Mouse (Mus musculus) CH12.LX (cell line): Measurements from ENCODE around the gene Nwd2. TPM values are rescaled to one million over a fixed set of nuclear protein-coding genes. Genes with fewer than 3 reads are reported as not detected.

Experiments
- DNase-seq: peaks from one replicate; pipeline ENCODE4 v3.0.0-alpha.2; 2013; ENCODE audit errors: extremely low read depth
- H3K27ac ChIP-seq: 2 replicates; pipeline ENCODE4 v1.5.1; 2012; ENCODE audit warnings: low read depth, mild to moderate bottlenecking, control low read depth, moderate library complexity; ENCODE audit not compliant: insufficient read depth
- H3K27me3 ChIP-seq: replicated peaks from 2 replicates; pipeline ENCODE3; 2012; ENCODE audit warnings: inconsistent platforms
- H3K36me3 ChIP-seq, 2 experiments: replicated peaks in 1 of 2; 2 replicates each; pipeline versions ENCODE3 to v1.6.1; 2012; ENCODE audit warnings: inconsistent platforms in 1 of 2, low read length in 1 of 2, mild to moderate bottlenecking in 1 of 2, mixed read lengths in 1 of 2, moderate library complexity in 1 of 2; ENCODE audit not compliant: control insufficient read depth in 1 of 2, insufficient read depth in 1 of 2
- H3K4me1 ChIP-seq, 2 experiments: 2 replicates each; pipeline ENCODE4 v1.6.1; 2012; ENCODE audit warnings: inconsistent platforms in 1 of 2, moderate library complexity in 1 of 2; ENCODE audit not compliant: insufficient read depth in 2 of 2, control insufficient read depth in 1 of 2
- H3K4me2 ChIP-seq: 2 replicates; pipeline ENCODE4 v1.6.1; 2012; ENCODE audit warnings: low read depth, mild to moderate bottlenecking, control low read depth; ENCODE audit not compliant: poor library complexity, insufficient read depth, severe bottlenecking
- H3K4me3 ChIP-seq, 3 experiments: fragments of 150-350 bp in 1 of 3; sonication (generic) in 1 of 3; replicated peaks in 1 of 3; 2 replicates each; pipeline versions ENCODE3 to v1.5.1; 2011 to 2012; ENCODE audit warnings: low read depth in 2 of 3, low read length in 2 of 3, mild to moderate bottlenecking in 2 of 3, moderate library complexity in 2 of 3, control low read depth in 1 of 3, improper control_type of control experiment in 1 of 3, inconsistent platforms in 1 of 3, mixed read lengths in 1 of 3; ENCODE audit not compliant: poor library complexity in 1 of 3
- H3K79me2 ChIP-seq: replicated peaks from 2 replicates; pipeline ENCODE4 v1.6.1; 2012; ENCODE audit warnings: mild to moderate bottlenecking, moderate library complexity; ENCODE audit not compliant: control insufficient read depth, poor library complexity, insufficient read depth, severe bottlenecking; ENCODE audit errors: extremely low read depth
- H3K9ac ChIP-seq: 2 replicates; pipeline ENCODE4 v1.6.1; 2012; ENCODE audit warnings: low read depth, mild to moderate bottlenecking, control low read depth, moderate library complexity; ENCODE audit not compliant: insufficient read depth
- H3K9me3 ChIP-seq: replicated peaks from 2 replicates; pipeline ENCODE3; 2012; ENCODE audit warnings: low read length, inconsistent platforms, mixed read lengths
- CHD1 ChIP-seq: IDR thresholded peaks from 2 replicates; pipeline ENCODE4 v1.6.1; 2012; ENCODE audit warnings: low read depth, low read length, improper control_type of control experiment, inconsistent platforms
- CTCF ChIP-seq, 2 experiments: IDR thresholded peaks in 1 of 2; conservative IDR thresholded peaks in 1 of 2; 2 replicates each; pipeline ENCODE4 v1.5.1; 2011 to 2012; ENCODE audit warnings: low read depth in 2 of 2, low read length in 2 of 2, improper control_type of control experiment in 1 of 2, inconsistent platforms in 1 of 2, mild to moderate bottlenecking in 1 of 2, moderate library complexity in 1 of 2
- E2F4 ChIP-seq: IDR thresholded peaks from 2 replicates; pipeline ENCODE4 v1.6.1; 2011; ENCODE audit warnings: low read depth, low read length, improper control_type of control experiment; ENCODE audit not compliant: insufficient replicate concordance
- ETS1 ChIP-seq: conservative IDR thresholded peaks from 2 replicates; pipeline ENCODE4 v1.6.1; 2012; ENCODE audit warnings: low read depth, mild to moderate bottlenecking, inconsistent platforms, low read length, improper control_type of control experiment, moderate library complexity
- GABPA ChIP-seq: IDR thresholded peaks from 2 replicates; pipeline ENCODE4 v1.6.1; 2012; ENCODE audit warnings: low read depth, low read length, improper control_type of control experiment, inconsistent platforms; ENCODE audit not compliant: insufficient replicate concordance
- HCFC1 ChIP-seq: IDR thresholded peaks from 2 replicates; pipeline ENCODE4 v1.6.1; 2012; ENCODE audit warnings: low read depth, mild to moderate bottlenecking, inconsistent platforms, low read length, improper control_type of control experiment
- MAZ ChIP-seq: IDR thresholded peaks from 2 replicates; pipeline ENCODE4 v1.6.1; 2012; ENCODE audit warnings: low read depth, mild to moderate bottlenecking, inconsistent platforms, low read length, improper control_type of control experiment, moderate library complexity
- NELFE ChIP-seq: IDR thresholded peaks from 2 replicates; pipeline ENCODE4 v1.6.1; 2011; ENCODE audit warnings: low read depth, low read length, improper control_type of control experiment
- POLR2A ChIP-seq: IDR thresholded peaks from 2 replicates; pipeline ENCODE4 v1.6.1; 2011; ENCODE audit warnings: low read depth, mild to moderate bottlenecking, improper control_type of control experiment, low read length
- POLR2AphosphoS2 ChIP-seq: IDR thresholded peaks from 2 replicates; pipeline ENCODE4 v1.6.1; 2011; ENCODE audit warnings: low read depth, low read length, improper control_type of control experiment
- RCOR1 ChIP-seq: conservative IDR thresholded peaks from 2 replicates; pipeline ENCODE4 v1.6.1; 2012; ENCODE audit warnings: low read depth, mild to moderate bottlenecking, inconsistent platforms, low read length, improper control_type of control experiment
- SMC3 ChIP-seq: IDR thresholded peaks from 2 replicates; pipeline ENCODE4 v1.6.1; 2011; ENCODE audit warnings: low read depth, low read length, improper control_type of control experiment
- TCF12 ChIP-seq: IDR thresholded peaks from 2 replicates; pipeline ENCODE4 v1.6.1; 2014; ENCODE audit warnings: low read depth, mild to moderate bottlenecking, inconsistent platforms, low read length, improper control_type of control experiment
- USF1 ChIP-seq: IDR thresholded peaks from 2 replicates; pipeline ENCODE4 v1.6.1; 2014; ENCODE audit warnings: low read depth, mild to moderate bottlenecking, inconsistent platforms, low read length, improper control_type of control experiment
- USF2 ChIP-seq: conservative IDR thresholded peaks from 2 replicates; pipeline ENCODE4 v1.6.1; 2011; ENCODE audit warnings: low read depth, low read length, improper control_type of control experiment
- ZKSCAN1 ChIP-seq: IDR thresholded peaks from 2 replicates; pipeline ENCODE4 v1.6.1; 2012; ENCODE audit warnings: low read depth, inconsistent platforms, low read length, improper control_type of control experiment, borderline replicate concordance
- ZNF384 ChIP-seq: IDR thresholded peaks from 2 replicates; pipeline ENCODE4 v1.6.1; 2012; ENCODE audit warnings: low read depth, low read length, improper control_type of control experiment, inconsistent platforms
- dilution Hi-C: fragments of 300-500 bp; cut with MboI; formaldehyde crosslinking; loops from 2 replicates; pipeline ENCODE4 v1.14.3; 2020; ENCODE audit warnings: low sequenced_read_pairs; ENCODE audit not compliant: extremely low pct_unique_long_range_greater_than_20kb, extremely low pct_ligation_motif_present
- in situ Hi-C: fragments of 300-500 bp; cut with MboI; formaldehyde crosslinking; loops from 3 replicates; pipeline ENCODE4 v1.14.3; 2019; ENCODE audit warnings: low sequenced_read_pairs, low pct_ligation_motif_present, low pct_unique_long_range_greater_than_20kb, mixed read lengths
- polyA plus RNA-seq: library from polyadenylated mRNA; unstranded; fragments of >175 nt; gene quantifications from 2 replicates; pipeline ENCODE4 v1.2.1, GENCODE M21; 2012; ENCODE audit warnings: low read depth; ENCODE audit not compliant: insufficient read length
- total RNA-seq, 2 experiments: library from RNA; depleted of rRNA; stranded (reverse); fragments of 300-350 nt in 1 of 2; fragments of >200 nt in 1 of 2; gene quantifications; 2 replicates each; pipeline ENCODE4 v1.2.3; 2012 to 2014

The Nwd2 gene
- total and polyA plus RNA-seq, 3 experiments, result not detected

- Histone ChIP-seq H3K9ac (no peak overlapping the region), H3K79me2 (no peaks in the 10 kb centered on the region), H3K27me3 (no peaks in the 10 kb centered on the region), H3K4me1 (peaks cover 5 to 25% of the 10 kb centered on the region in 2 experiments), H3K9me3 (no peaks in the 10 kb centered on the region), H3K36me3 (no peaks in the 10 kb centered on the region), H3K4me3 (no peak overlapping the region), H3K27ac (no peak overlapping the region), H3K4me2 (no peak overlapping the region)
- TF ChIP-seq USF2 (no peak), CTCF (conservative IDR thresholded peaks at IDR 0.05 in 1 of 2, IDR thresholded peaks at IDR 0.05 in 1 of 2; ENCODE audit: low read depth in 2 of 2, low read length in 2 of 2) (no peak), ETS1 (no peak), MAZ (no peak), POLR2AphosphoS2 (no peak), SMC3 (no peak)
- in situ Hi-C loops, result no loop called here
- dilution Hi-C loops, result no loop called here
- DNase-seq, result no peak
Measured at GRCm38 (mm10) chr5:63824599-63825350, 175.9 kb downstream of the Nwd2 start.

- Histone ChIP-seq H3K9ac (no peak overlapping the region), H3K4me2 (no peak overlapping the region), H3K27me3 (no peaks in the 10 kb centered on the region), H3K79me2 (no peaks in the 10 kb centered on the region), H3K27ac (no peak overlapping the region), H3K4me1 (peaks cover 5 to 30% of the 10 kb centered on the region in 2 experiments), H3K9me3 (no peaks in the 10 kb centered on the region), H3K36me3 (no peaks in the 10 kb centered on the region), H3K4me3 (no peak overlapping the region)
- TF ChIP-seq CTCF (conservative IDR thresholded peaks at IDR 0.05 in 1 of 2, IDR thresholded peaks at IDR 0.05 in 1 of 2; ENCODE audit: low read depth in 2 of 2, low read length in 2 of 2) (no peak), TCF12 (no peak), MAZ (no peak), ZKSCAN1 (no peak), ZNF384 (no peak), POLR2AphosphoS2 (no peak), NELFE (no peak), GABPA (no peak), USF1 (no peak), E2F4 (no peak), POLR2A (no peak), RCOR1 (no peak), HCFC1 (no peak), CHD1 (no peak)
- DNase-seq, result no peak
- dilution Hi-C loops, result no loop called here
- in situ Hi-C loops, result no loop called here
Measured at GRCm38 (mm10) chr5:63825881-63826280, 177.0 kb downstream of the Nwd2 start.
